Mouse (Mus musculus) kidney, adult 2 months (tissue): ENCODE results near the gene Gm10401.

Source experiments
- CTCF ChIP-seq: fragments of 200-500 bp; conservative IDR thresholded peaks from 2 replicates; pipeline ENCODE4 v1.5.1; 2011; ENCODE audit warnings: low read depth, mild to moderate bottlenecking, control low read depth, low read length, moderate library complexity, mixed read lengths; ENCODE audit not compliant: insufficient read depth, insufficient read length
- POLR2A ChIP-seq: fragments of 200-500 bp; IDR thresholded peaks from one replicate; pipeline ENCODE4 v1.6.1; 2011; ENCODE audit warnings: low read depth, low read length, control low read depth

GRCm38 (mm10) chr5:115126578-115127312, 28.6 kb upstream of the Gm10401 start:
- TF ChIP-seq POLR2A = no peak
- no peak for TF ChIP-seq CTCF
